Mouse (Mus musculus): Measurements from ENCODE around the gene Pik3cg.

DNA sequence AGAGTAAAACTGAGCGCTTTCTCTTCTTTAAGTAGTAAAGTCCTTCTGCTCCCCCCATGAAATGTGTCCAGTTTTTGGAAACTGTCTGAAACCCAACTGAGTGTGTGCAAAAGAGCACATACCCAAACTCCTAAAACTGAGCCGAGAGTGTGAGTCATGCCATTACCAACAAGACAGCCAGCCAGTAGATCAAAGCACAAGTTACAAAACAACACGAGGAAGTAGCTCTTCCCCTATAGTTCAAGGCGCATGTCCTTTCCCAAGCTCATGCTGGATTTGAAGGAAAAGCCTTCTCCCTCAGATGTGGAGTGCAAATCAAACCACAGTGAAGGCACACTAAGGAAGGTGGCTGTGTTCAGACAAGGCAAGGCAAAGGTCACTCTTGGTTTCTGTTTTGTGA, 17.5 kb downstream of the Pik3cg start:
- TF ChIP-seq POLR2A (IDR thresholded peaks at IDR 0.05; ENCODE audit: insufficient read depth, low read depth, low read length) (no peak), CTCF (IDR thresholded peaks at IDR 0.05) (no peak)

Measured in heart, adult 2 months (tissue).